Mouse (Mus musculus): ENCODE results near the gene Gcc2. TPM values are rescaled to one million over a fixed set of nuclear protein-coding genes. Genes with fewer than 3 reads are reported as not detected.

Gcc2 gene
- polyA plus RNA-seq, 1 experiment = 63.8 TPM

- 70% methylated on average over 2 of the region's 2 CpGs for WGBS
- no peak for TF ChIP-seq POLR2A (IDR thresholded peaks at IDR 0.05; ENCODE audit: borderline replicate concordance, insufficient read depth, low read length)
- TF ChIP-seq CTCF (IDR thresholded peaks at IDR 0.05; ENCODE audit: borderline replicate concordance, insufficient read depth, low read depth, low read length) = no peak
- H3K27ac ChIP-seq (ENCODE audit: insufficient read depth, low read length) = no peak overlapping the region
- no peak for DNase-seq
- no peaks in the 10 kb centered on the region for H3K4me1 ChIP-seq (ENCODE audit: control insufficient read depth, insufficient read depth, low read length)
- no peaks in the 10 kb centered on the region for H3K27me3 ChIP-seq (ENCODE audit: control insufficient read depth, insufficient read depth, low read length)
- H3K4me3 ChIP-seq (replicated peaks; ENCODE audit: insufficient read depth, low read depth, low read length) = no peak overlapping the region
Measured at GRCm38 (mm10) chr10:58341685-58342084, 86.4 kb downstream of the Gcc2 start.

- H3K4me3 ChIP-seq (replicated peaks; ENCODE audit: insufficient read depth, low read depth, low read length) = no peak overlapping the region
- H3K27me3 ChIP-seq (ENCODE audit: control insufficient read depth, insufficient read depth, low read length) = no peaks in the 10 kb centered on the region
- TF ChIP-seq CTCF (IDR thresholded peaks at IDR 0.05; ENCODE audit: borderline replicate concordance, insufficient read depth, low read depth, low read length) (no peak), POLR2A (IDR thresholded peaks at IDR 0.05; ENCODE audit: borderline replicate concordance, insufficient read depth, low read length) (no peak)
- H3K4me1 ChIP-seq (ENCODE audit: control insufficient read depth, insufficient read depth, low read length) = no peaks in the 10 kb centered on the region
- 93% methylated on average over 2 of the region's 2 CpGs for WGBS
- no peak for DNase-seq
- no peak overlapping the region for H3K27ac ChIP-seq (ENCODE audit: insufficient read depth, low read length)
Measured at GRCm38 (mm10) chr10:58342199-58342598, 86.9 kb downstream of the Gcc2 start.

DNA sequence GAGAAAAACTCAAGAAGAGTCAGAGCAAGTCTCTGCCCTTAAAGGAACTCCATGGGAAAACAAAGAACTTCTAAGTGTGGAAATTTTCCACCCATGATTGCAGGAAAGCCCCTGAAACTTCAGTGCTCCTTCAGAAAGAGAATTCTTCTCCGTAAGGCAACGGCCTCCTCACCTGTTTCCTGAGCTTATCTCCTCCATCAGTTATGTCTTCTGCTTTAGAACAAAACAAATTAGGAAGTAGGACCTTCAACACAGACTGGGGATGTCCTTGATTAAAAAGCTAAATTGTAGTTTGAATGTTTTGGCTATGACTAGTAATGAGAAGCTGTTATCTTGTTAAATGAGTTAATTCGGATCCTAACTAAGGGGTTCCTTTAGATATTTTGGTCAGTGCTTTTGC lies 88.3 kb downstream of the Gcc2 start:
- H3K27ac ChIP-seq (ENCODE audit: insufficient read depth, low read length) = no peak overlapping the region
- no peak for TF ChIP-seq CTCF (IDR thresholded peaks at IDR 0.05; ENCODE audit: borderline replicate concordance, insufficient read depth, low read depth, low read length)
- TF ChIP-seq POLR2A (IDR thresholded peaks at IDR 0.05; ENCODE audit: borderline replicate concordance, insufficient read depth, low read length) = no peak

GRCm38 (mm10) chr10:58350600-58350999 lies 95.3 kb downstream of the Gcc2 start:
- Histone ChIP-seq H3K27me3 (ENCODE audit: control insufficient read depth, insufficient read depth, low read length) (no peaks in the 10 kb centered on the region), H3K4me1 (ENCODE audit: control insufficient read depth, insufficient read depth, low read length) (no peaks in the 10 kb centered on the region), H3K4me3 (replicated peaks; ENCODE audit: insufficient read depth, low read depth, low read length) (no peak overlapping the region), H3K27ac (ENCODE audit: insufficient read depth, low read length) (no peak overlapping the region)
- 87% methylated on average over 3 of the region's 3 CpGs for WGBS
- no peak for TF ChIP-seq POLR2A (IDR thresholded peaks at IDR 0.05; ENCODE audit: borderline replicate concordance, insufficient read depth, low read length)
- no peak for TF ChIP-seq CTCF (IDR thresholded peaks at IDR 0.05; ENCODE audit: borderline replicate concordance, insufficient read depth, low read depth, low read length)
- DNase-seq = no peak

More for the DNA sequence above, 88.3 kb downstream of the Gcc2 start:
- no peaks in the 10 kb centered on the region for H3K4me1 ChIP-seq (ENCODE audit: control insufficient read depth, insufficient read depth, low read length)
- no peaks in the 10 kb centered on the region for H3K27me3 ChIP-seq (ENCODE audit: control insufficient read depth, insufficient read depth, low read length)
- 92% methylated on average over 3 of the region's 3 CpGs for WGBS
- DNase-seq = no peak
- no peak overlapping the region for H3K4me3 ChIP-seq (replicated peaks; ENCODE audit: insufficient read depth, low read depth, low read length)

GRCm38 (mm10) chr10:58351670-58352069 lies 96.4 kb downstream of the Gcc2 start:
- no peak overlapping the region for H3K4me3 ChIP-seq (replicated peaks; ENCODE audit: insufficient read depth, low read depth, low read length)
- TF ChIP-seq CTCF (IDR thresholded peaks at IDR 0.05; ENCODE audit: borderline replicate concordance, insufficient read depth, low read depth, low read length) (no peak), POLR2A (IDR thresholded peaks at IDR 0.05; ENCODE audit: borderline replicate concordance, insufficient read depth, low read length) (no peak)
- DNase-seq = no peak
- 91% methylated on average over 2 of the region's 2 CpGs for WGBS
- no peak overlapping the region for H3K27ac ChIP-seq (ENCODE audit: insufficient read depth, low read length)
- no peaks in the 10 kb centered on the region for H3K4me1 ChIP-seq (ENCODE audit: control insufficient read depth, insufficient read depth, low read length)
- no peaks in the 10 kb centered on the region for H3K27me3 ChIP-seq (ENCODE audit: control insufficient read depth, insufficient read depth, low read length)

- WGBS = 75% methylated on average over 3 of the region's 3 CpGs
Measured at GRCm38 (mm10) chr10:58352364-58352763, 97.1 kb downstream of the Gcc2 start.

GRCm38 (mm10) chr10:58354561-58354960 lies 99.3 kb downstream of the Gcc2 start:
- WGBS = 51% methylated on average over 3 of the region's 3 CpGs
- Histone ChIP-seq H3K27me3 (ENCODE audit: control insufficient read depth, insufficient read depth, low read length) (no peaks in the 10 kb centered on the region), H3K4me1 (ENCODE audit: control insufficient read depth, insufficient read depth, low read length) (no peaks in the 10 kb centered on the region), H3K27ac (ENCODE audit: insufficient read depth, low read length) (no peak overlapping the region), H3K4me3 (replicated peaks; ENCODE audit: insufficient read depth, low read depth, low read length) (no peak overlapping the region)
- no peak for TF ChIP-seq CTCF (IDR thresholded peaks at IDR 0.05; ENCODE audit: borderline replicate concordance, insufficient read depth, low read depth, low read length)
- no peak for TF ChIP-seq POLR2A (IDR thresholded peaks at IDR 0.05; ENCODE audit: borderline replicate concordance, insufficient read depth, low read length)
- no peak for DNase-seq

More at GRCm38 (mm10) chr10:58352364-58352763, 97.1 kb downstream of the Gcc2 start:
- no peak for DNase-seq
- Histone ChIP-seq H3K27me3 (ENCODE audit: control insufficient read depth, insufficient read depth, low read length) (no peaks in the 10 kb centered on the region), H3K4me1 (ENCODE audit: control insufficient read depth, insufficient read depth, low read length) (no peaks in the 10 kb centered on the region), H3K27ac (ENCODE audit: insufficient read depth, low read length) (no peak overlapping the region), H3K4me3 (replicated peaks; ENCODE audit: insufficient read depth, low read depth, low read length) (no peak overlapping the region)
- TF ChIP-seq POLR2A (IDR thresholded peaks at IDR 0.05; ENCODE audit: borderline replicate concordance, insufficient read depth, low read length) (no peak), CTCF (IDR thresholded peaks at IDR 0.05; ENCODE audit: borderline replicate concordance, insufficient read depth, low read depth, low read length) (no peak)

Other genes starting within 250 kb of the Gcc2 start
- not detected in 2 replicates for gene AW822073, start 30.6 kb upstream of the Gcc2 start, polyA plus RNA-seq (2012; rRNA removed)
- gene Duxf3, start 22.8 kb upstream of the Gcc2 start, polyA plus RNA-seq (2012; rRNA removed) = not detected in 2 replicates
- gene Gm4981, start 18.8 kb upstream of the Gcc2 start, polyA plus RNA-seq (2012; rRNA removed) = 0.05 TPM in 1 of 2 replicates, not detected in the other
- gene Lims1, start 68.0 kb downstream of the Gcc2 start, polyA plus RNA-seq (2012; rRNA removed) = 16.5 and 17.4 TPM in 2 replicates
- 17.3 and 17.8 TPM in 2 replicates for gene Ranbp2, start 191.4 kb downstream of the Gcc2 start, polyA plus RNA-seq (2012; rRNA removed)
- 1.3 TPM in 2 replicates for gene Ccdc138, start 242.5 kb downstream of the Gcc2 start, polyA plus RNA-seq (2012; rRNA removed)

Measured in cerebellum, adult 2 months (tissue).